Mouse (Mus musculus) spleen, adult 2 months (tissue): ENCODE measurements around the gene Top2a.

ENCODE experiments used
- CTCF ChIP-seq: fragments of 200-500 bp; IDR thresholded peaks from 2 replicates; pipeline ENCODE4 v1.5.1; 2011; ENCODE audit warnings: mild to moderate bottlenecking, inconsistent platforms; ENCODE audit not compliant: insufficient read depth, insufficient read length, insufficient replicate concordance; ENCODE audit errors: extremely low read depth
- POLR2A ChIP-seq: fragments of 200-500 bp; IDR thresholded peaks from 2 replicates; pipeline ENCODE4 v1.6.1; 2011; ENCODE audit warnings: low read depth, low read length, inconsistent platforms

GRCm38 (mm10) chr11:98972215-98972614 lies 51.8 kb downstream of the Top2a start:
- TF ChIP-seq POLR2A = no peak
- peak; percentile 96 for TF ChIP-seq CTCF
